Mouse (Mus musculus) left cerebral cortex, postnatal 36 days (tissue): ENCODE measurements around the gene Tpr. TPM values are rescaled to one million over a fixed set of nuclear protein-coding genes. Genes with fewer than 3 reads are reported as not detected.

Experiments used
- DNase-seq, 2 experiments: peaks; one replicate each; pipeline ENCODE4 v3.0.0; 2021 to 2022; ENCODE audit warnings: low spot score in 2 of 2, mixed read lengths in 1 of 2
- intact Hi-C: fragments of 180-260 bp; cut with DNase I; formaldehyde crosslinking; loops from one replicate; pipeline ENCODE4 v1.15.1; 2025
- total RNA-seq, 2 experiments: library from RNA; stranded (reverse); gene quantifications; 2 replicates each; pipeline ENCODE4 v1.2.3; 2021

Tpr gene
- total RNA-seq, 2 experiments from 2014 or later = 95.3 to 111 TPM

- DNase-seq = no peak
- intact Hi-C loops = no loop called here
Measured at GRCm38 (mm10) chr1:150458977-150459376, 66.3 kb downstream of the Tpr start.

- intact Hi-C loops = no loop called here
- no peak for DNase-seq
Measured at GRCm38 (mm10) chr1:150459599-150459998, 67.0 kb downstream of the Tpr start.

GRCm38 (mm10) chr1:150460595-150460994, 68.0 kb downstream of the Tpr start:
- DNase-seq = no peak
- intact Hi-C loops = no loop called here

GRCm38 (mm10) chr1:150463068-150463467, 70.4 kb downstream of the Tpr start:
- intact Hi-C loops = no loop called here
- DNase-seq = no peak

- DNase-seq = no peak
- intact Hi-C loops = no loop called here
Measured at GRCm38 (mm10) chr1:150463691-150464090, 71.1 kb downstream of the Tpr start.

- intact Hi-C loops = no loop called here
- DNase-seq = no peak
Measured at GRCm38 (mm10) chr1:150465364-150465763, 72.7 kb downstream of the Tpr start.

- intact Hi-C loops = no loop called here
- DNase-seq = no peak
Measured at GRCm38 (mm10) chr1:150466132-150466531, 73.5 kb downstream of the Tpr start, which contains the start of gene Prg4. Prg4 (minus strand) TSS chr1:150466165.

GRCm38 (mm10) chr1:150469992-150470391, 77.4 kb downstream of the Tpr start:
- no peak for DNase-seq
- intact Hi-C loops = no loop called here

- DNase-seq = no peak
- intact Hi-C loops = no loop called here
Measured at GRCm38 (mm10) chr1:150472525-150472924, 79.9 kb downstream of the Tpr start.

GRCm38 (mm10) chr1:150480674-150481073, 88.0 kb downstream of the Tpr start:
- DNase-seq = no peak
- intact Hi-C loops = no loop called here

- intact Hi-C loops = no loop called here
- peak in 1 of 2 experiments; percentile 8 for DNase-seq
Measured at GRCm38 (mm10) chr1:150489148-150489547, 96.5 kb downstream of the Tpr start.

GRCm38 (mm10) chr1:150496626-150497302, 104.1 kb downstream of the Tpr start:
- intact Hi-C loops = no loop called here

GRCm38 (mm10) chr1:150497690-150498089, 105.1 kb downstream of the Tpr start:
- intact Hi-C loops = no loop called here
- no peak for DNase-seq

More at GRCm38 (mm10) chr1:150496626-150497302, 104.1 kb downstream of the Tpr start:
- no peak for DNase-seq

GRCm38 (mm10) chr1:150498177-150498576, 105.5 kb downstream of the Tpr start:
- DNase-seq = no peak
- intact Hi-C loops = no loop called here

Other genes with a start within 250 kb of the Tpr start
- not detected for gene Pdc, start 73.4 kb upstream of the Tpr start, total RNA-seq
- gene Odr4, start 242 bp downstream of the Tpr start, total RNA-seq = 10 to 100 TPM; 43.5 to 53.5 TPM
- 1 to 10 TPM; 3.8 to 9.7 TPM for gene Prg4, start 73.3 kb downstream of the Tpr start, total RNA-seq